ENCODE assay signal across 17 mouse cellular contexts in the genomic region with DNA sequence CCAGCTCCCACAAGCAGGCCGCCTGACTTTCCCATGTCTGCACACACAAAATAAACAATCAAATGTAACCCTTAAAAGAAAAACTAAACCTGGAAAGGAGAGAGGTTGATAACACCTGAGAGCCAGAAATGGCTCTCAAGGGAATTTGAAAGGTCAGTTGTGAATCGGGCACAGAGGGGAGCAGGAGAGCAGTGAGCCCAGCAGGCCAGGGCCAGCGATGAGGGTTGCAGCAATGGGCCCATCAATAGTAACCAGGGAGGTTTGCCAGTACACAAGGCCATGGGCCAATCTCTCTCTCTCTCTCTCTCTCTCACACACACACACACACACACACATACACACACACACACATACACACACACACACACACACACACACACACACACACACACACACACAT. TPM values are rescaled to one million over a fixed set of nuclear protein-coding genes. Genes with fewer than 3 reads are reported as not detected.
DNase-seq lines count a peak whose midpoint lies in the region; ATAC-seq and TF ChIP-seq lines count a peak whose summit lies in the region.
"Had no signal": no experiment of that assay in that cellular context is flagged by ENCODE, and none has a peak within 500 bp of the region (broad histone marks: within the 10 kb centered on the region; RNA-seq: fewer than 3 reads in every experiment).

No protein-coding gene starts in this region.

- H3K27ac ChIP-seq in heart, adult 2 months = peak overlapping the region; percentile 23; the same call in 1 of the 2 replicates
- peak overlapping the region; percentile 78 for H3K27ac ChIP-seq in layer of hippocampus, adult 2 months
- 0 out of 2 replicates have a peak overlapping the region, but pooled peaks have one; percentile 10 for H3K27ac ChIP-seq in midbrain, embryonic 10.5 days (replicated peaks)
- H3K27ac ChIP-seq in midbrain, embryonic 11.5 days (ENCODE audit: low read depth, low read length) = no peak overlapping the region
- H3K27ac ChIP-seq in stomach, embryonic 16.5 days (ENCODE audit: low read length) = no peak overlapping the region

- no peak for ATAC-seq in midbrain, embryonic 11.5 days (ENCODE audit: low FRiP score)
- no peak for ATAC-seq in stomach, embryonic 16.5 days (ENCODE audit: insufficient read depth, low FRiP score)
- ATAC-seq: hindbrain, embryonic 16.5 days had no signal

- peaks cover 29% of the 10 kb centered on the region for H3K4me1 ChIP-seq in heart, adult 2 months (ENCODE audit: control insufficient read depth, insufficient read depth, low read length)
- peaks cover 83% of the 10 kb centered on the region for H3K4me1 ChIP-seq in midbrain, embryonic 10.5 days
- peaks cover 39% of the 10 kb centered on the region for H3K4me1 ChIP-seq in midbrain, embryonic 11.5 days (ENCODE audit: control insufficient read depth, insufficient read depth, low read length)
- peaks cover 53% of the 10 kb centered on the region for H3K4me1 ChIP-seq in stomach, embryonic 16.5 days (ENCODE audit: control insufficient read depth, insufficient read depth, low read length)

- H3K79me2 ChIP-seq in heart, adult 2 months (replicated peaks; ENCODE audit: control insufficient read depth, insufficient read depth, low read length) = peaks cover 11% of the 10 kb centered on the region

- H3K9me3 ChIP-seq in midbrain, embryonic 10.5 days (replicated peaks) = no peaks in the 10 kb centered on the region
- no peaks in the 10 kb centered on the region for H3K9me3 ChIP-seq in midbrain, embryonic 11.5 days (ENCODE audit: control insufficient read depth, low read length)
- no peaks in the 10 kb centered on the region for H3K9me3 ChIP-seq in stomach, embryonic 16.5 days (replicated peaks; ENCODE audit: control insufficient read depth, low read length)
- H3K9me3 ChIP-seq: limb, embryonic 15.5 days had no signal

- H3K4me2 ChIP-seq in midbrain, embryonic 11.5 days = no peak overlapping the region
- H3K4me2 ChIP-seq in stomach, embryonic 16.5 days (ENCODE audit: low read depth, low read length) = no peak overlapping the region
- H3K4me2 ChIP-seq: limb, embryonic 15.5 days had no signal

- intact Hi-C loops in heart, adult 2 months (cut with DNase I) = no loop called here
- intact Hi-C loops in left cerebral cortex, postnatal 4 days (cut with DNase I) = no loop called here

- DNase-seq in heart, adult 2 months = no peak
- no peak for DNase-seq in heart, adult 18-20 months
- DNase-seq in layer of hippocampus, adult 2 months (ENCODE audit: low spot score in 2 of 2) = no peak
- DNase-seq in layer of hippocampus, postnatal 10 days (ENCODE audit: low spot score in 2 of 2) = no peak
- DNase-seq in midbrain, embryonic 10.5 days (ENCODE audit: low spot score) = no peak
- DNase-seq in midbrain, embryonic 11.5 days (ENCODE audit: low spot score, missing footprints) = no peak
- DNase-seq in left cerebral cortex, postnatal 4 days = no peak
- DNase-seq: adrenal gland, postnatal 36 days; cerebellum, postnatal 10 days; gastrocnemius, postnatal 14 days; kidney, adult 9 months; right cerebral cortex, adult 18-20 months; thymus, postnatal 14 days had no signal

- no peaks in the 10 kb centered on the region for H3K27me3 ChIP-seq in heart, adult 2 months (ENCODE audit: control insufficient read depth, insufficient read depth, low read length)
- no peaks in the 10 kb centered on the region for H3K27me3 ChIP-seq in midbrain, embryonic 10.5 days (ENCODE audit: low read depth, poor library complexity, severe bottlenecking)
- H3K27me3 ChIP-seq in midbrain, embryonic 11.5 days (ENCODE audit: control insufficient read depth, insufficient read depth, low read length) = no peaks in the 10 kb centered on the region
- no peaks in the 10 kb centered on the region for H3K27me3 ChIP-seq in stomach, embryonic 16.5 days (ENCODE audit: control insufficient read depth, insufficient read depth, low read length)
- H3K27me3 ChIP-seq: limb, embryonic 15.5 days had no signal

- no peak overlapping the region for H3K4me3 ChIP-seq in heart, adult 2 months
- H3K4me3 ChIP-seq in layer of hippocampus, adult 2 months = no peak overlapping the region
- H3K4me3 ChIP-seq in midbrain, embryonic 10.5 days = no peak overlapping the region
- H3K4me3 ChIP-seq in midbrain, embryonic 11.5 days (ENCODE audit: low read depth, low read length) = no peak overlapping the region
- no peak overlapping the region for H3K4me3 ChIP-seq in stomach, embryonic 16.5 days (replicated peaks; ENCODE audit: low read length)
- H3K4me3 ChIP-seq: limb, embryonic 15.5 days; myocyte had no signal

- no peak for TF ChIP-seq CTCF in heart, adult 2 months (IDR thresholded peaks at IDR 0.05)
- TF ChIP-seq CTCF in layer of hippocampus, adult 2 months (conservative IDR thresholded peaks at IDR 0.05) = no peak

- H3K36me3 ChIP-seq in heart, adult 2 months (ENCODE audit: control insufficient read depth, insufficient read depth, low read length) = peaks cover 17% of the 10 kb centered on the region
- H3K36me3 ChIP-seq in midbrain, embryonic 10.5 days = peaks cover 76% of the 10 kb centered on the region
- H3K36me3 ChIP-seq in midbrain, embryonic 11.5 days (ENCODE audit: control insufficient read depth, insufficient read depth, low read length) = peaks cover 3% of the 10 kb centered on the region; the same call in 1 of the 2 replicates
- H3K36me3 ChIP-seq in stomach, embryonic 16.5 days (ENCODE audit: control insufficient read depth, insufficient read depth, low read length) = no peaks in the 10 kb centered on the region

- 61% methylated on average over 3 of the region's 3 CpGs for WGBS in heart, adult 2 months
- 93% methylated on average over 3 of the region's 3 CpGs for WGBS in midbrain, embryonic 10.5 days
- WGBS in midbrain, embryonic 11.5 days = 78% methylated on average over 3 of the region's 3 CpGs
- 53% methylated on average over 3 of the region's 3 CpGs for WGBS in stomach, embryonic 16.5 days

- TF ChIP-seq EP300 in heart, adult 2 months (IDR thresholded peaks at IDR 0.05; ENCODE audit: insufficient read depth, low read depth, low read length) = no peak

- H3K9ac ChIP-seq in heart, adult 2 months (ENCODE audit: low read depth, low read length) = no peak overlapping the region
- no peak overlapping the region for H3K9ac ChIP-seq in midbrain, embryonic 11.5 days (ENCODE audit: low read length)
- H3K9ac ChIP-seq in stomach, embryonic 16.5 days (ENCODE audit: low read length) = 0 out of 2 replicates have a peak overlapping the region, but pooled peaks have one; percentile 29
- H3K9ac ChIP-seq: limb, embryonic 15.5 days had no signal

- no peak for TF ChIP-seq POLR2A in heart, adult 2 months (IDR thresholded peaks at IDR 0.05; ENCODE audit: insufficient read depth, low read depth, low read length)

RNA-seq across cellular contexts. Expression of a gene that starts 34.0 kb away (rescaled TPM):
- 10 to 100 TPM; 44.4 to 47.2 TPM for total RNA-seq in heart, adult 2 months (2021)
- polyA plus RNA-seq in heart, adult 2 months (2012; rRNA removed) = 20.4 and 31.2 TPM in 2 replicates
- total RNA-seq in heart, adult 18-20 months (2021) = 10 to 100 TPM; 41.2 to 44.8 TPM
- total RNA-seq in layer of hippocampus, adult 2 months (2021) = 100 to 1,000 TPM; 173 to 186 TPM
- 100 to 1,000 TPM; 112 to 116 TPM for total RNA-seq in layer of hippocampus, postnatal 10 days (2021)
- polyA plus RNA-seq in midbrain, embryonic 10.5 days (2016; fragmentation: Nextera tagmentation; extraction: Ambion mirVana) = 61.4 and 63.3 TPM in 2 replicates
- polyA plus RNA-seq in midbrain, embryonic 11.5 days (2014; fragmentation: Nextera tagmentation; extraction: Ambion mirVana) = 43.1 and 45.6 TPM in 2 replicates
- 45.1 and 45.3 TPM in 2 replicates for polyA plus RNA-seq in stomach, embryonic 16.5 days (2015; fragmentation: Nextera tagmentation; extraction: Ambion mirVana)
- 100 to 1,000 TPM; 118 to 120 TPM for total RNA-seq in left cerebral cortex, postnatal 4 days (2021)

Comparison
In these comparisons a context has a peak if more than half of its experiments do, and no peak if none do; other contexts are left out.
1. H3K27ac ChIP-seq: peak in heart, adult 2 months (single experiment), layer of hippocampus, adult 2 months (single experiment) and midbrain, embryonic 10.5 days (single experiment); none in midbrain, embryonic 11.5 days (single experiment) and stomach, embryonic 16.5 days (single experiment).